Mouse (Mus musculus) C2C12 (cell line): ENCODE measurements around the gene Zswim5.

Experiments
- CEBPB ChIP-seq: IDR thresholded peaks from one replicate; pipeline ENCODE4 v1.6.1; 2011; ENCODE audit warnings: low read depth, mild to moderate bottlenecking, control low read depth, moderate library complexity
- CTCF ChIP-seq: IDR thresholded peaks from one replicate; pipeline ENCODE4 v1.5.1; 2011; ENCODE audit not compliant: control insufficient read depth, insufficient read depth, insufficient read length
- MAX ChIP-seq: IDR thresholded peaks from one replicate; pipeline ENCODE4 v1.6.1; 2011; ENCODE audit warnings: mild to moderate bottlenecking, control low read depth
- USF1 ChIP-seq: IDR thresholded peaks from one replicate; pipeline ENCODE4 v1.6.1; 2011; ENCODE audit warnings: low read depth, mild to moderate bottlenecking, control low read depth, moderate library complexity

- TF ChIP-seq CTCF (no peak), MAX (no peak), CEBPB (no peak), USF1 (no peak)
These were observed 49.4 kb upstream of the Zswim5 start for GRCm38 (mm10) chr4:116827819-116828218.
